ENCODE assay signal across 1 mouse cellular context in genomic region chr15:31542013-31542958, GRCm38 (mm10).
TF ChIP-seq lines count a peak whose summit lies in the region.

No protein-coding gene starts in this region.

TF ChIP-seq in CH12.LX, 34 proteins besides CTCF, POLR2A, EP300 and RAD21 (continued from another document):
- TF ChIP-seq ZC3H11A (IDR thresholded peaks at IDR 0.05; ENCODE audit: low read depth, low read length) (no peak), IRF4 (IDR thresholded peaks at IDR 0.05; ENCODE audit: low read depth, low read length) (peak; percentile 92), MXI1 (IDR thresholded peaks at IDR 0.05; ENCODE audit: low read depth, low read length) (peak; percentile 18; the same call in 1 of the 2 replicates), TCF12 (IDR thresholded peaks at IDR 0.05; ENCODE audit: low read depth, low read length) (peak; percentile 70), BHLHE40 (IDR thresholded peaks at IDR 0.05; ENCODE audit: low read depth, low read length) (peak; percentile 65), MAFK (IDR thresholded peaks at IDR 0.05; ENCODE audit: insufficient replicate concordance, low read length) (peak; percentile 42; the same call in 1 of the 2 replicates), MEF2A (IDR thresholded peaks at IDR 0.05; ENCODE audit: borderline replicate concordance, low read depth, low read length) (peak; percentile 72; the same call in 1 of the 2 replicates), MAX (IDR thresholded peaks at IDR 0.05; ENCODE audit: low read length) (0 out of 2 replicates have a peak, but pooled peaks have one; percentile 28), RCOR1 (conservative IDR thresholded peaks at IDR 0.05; ENCODE audit: low read depth, low read length) (no peak), NRF1 (IDR thresholded peaks at IDR 0.05; ENCODE audit: low read depth, low read length) (no peak), POLR2AphosphoS2 (IDR thresholded peaks at IDR 0.05; ENCODE audit: low read depth, low read length) (no peak)
